Mouse (Mus musculus): Measurements from ENCODE around the gene Bmp8b.
"Not testable (repeated sequence)": the region's sequence is repeated elsewhere in the genome, so short reads cannot be mapped to it uniquely, and the experiment has no call there.

Gene Bmp8b

DNA sequence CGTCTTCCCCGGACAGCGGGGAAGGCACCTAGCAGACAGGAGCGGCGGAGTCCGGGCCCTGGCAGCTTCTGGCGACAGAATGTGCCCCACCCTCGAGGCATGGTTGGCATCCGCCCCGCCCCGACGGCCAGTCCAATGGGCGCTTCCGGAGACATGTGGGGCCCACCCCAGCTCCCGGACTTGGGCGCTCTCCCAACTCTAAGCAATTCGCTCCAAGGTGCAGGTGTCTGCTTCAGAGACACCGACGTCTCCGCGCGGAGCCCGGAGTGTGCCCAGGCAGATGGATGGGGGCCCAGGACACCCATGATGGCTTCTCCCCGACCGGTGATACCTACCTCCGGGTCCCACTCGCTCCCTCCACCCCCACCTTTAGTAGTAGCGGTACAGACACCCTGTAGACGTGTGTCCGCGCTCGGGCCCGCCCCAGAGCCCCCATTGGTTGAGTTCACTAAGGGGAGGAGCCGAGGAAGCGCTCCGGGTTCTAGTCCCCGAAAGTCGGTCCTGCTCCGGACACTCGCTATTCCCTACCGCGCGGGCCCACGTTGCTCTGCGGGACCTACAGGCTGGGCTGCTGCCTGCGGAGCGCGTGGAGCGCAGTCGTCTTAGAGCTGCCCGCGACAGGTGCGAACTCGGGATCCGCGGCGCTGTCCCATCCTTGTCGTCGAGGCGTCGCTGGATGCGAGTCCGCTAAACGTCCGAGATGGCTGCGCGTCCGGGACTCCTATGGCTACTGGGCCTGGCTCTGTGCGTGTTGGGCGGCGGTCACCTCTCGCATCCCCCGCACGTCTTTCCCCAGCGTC lies at the start of gene Bmp8b:
Bmp8b (plus strand) TSS at position 515 of the 800 bp plus-strand sequence.
- peak in 1 of 2 experiments; percentile 35 for DNase-seq (ENCODE audit: low spot score in 2 of 2)

DNA sequence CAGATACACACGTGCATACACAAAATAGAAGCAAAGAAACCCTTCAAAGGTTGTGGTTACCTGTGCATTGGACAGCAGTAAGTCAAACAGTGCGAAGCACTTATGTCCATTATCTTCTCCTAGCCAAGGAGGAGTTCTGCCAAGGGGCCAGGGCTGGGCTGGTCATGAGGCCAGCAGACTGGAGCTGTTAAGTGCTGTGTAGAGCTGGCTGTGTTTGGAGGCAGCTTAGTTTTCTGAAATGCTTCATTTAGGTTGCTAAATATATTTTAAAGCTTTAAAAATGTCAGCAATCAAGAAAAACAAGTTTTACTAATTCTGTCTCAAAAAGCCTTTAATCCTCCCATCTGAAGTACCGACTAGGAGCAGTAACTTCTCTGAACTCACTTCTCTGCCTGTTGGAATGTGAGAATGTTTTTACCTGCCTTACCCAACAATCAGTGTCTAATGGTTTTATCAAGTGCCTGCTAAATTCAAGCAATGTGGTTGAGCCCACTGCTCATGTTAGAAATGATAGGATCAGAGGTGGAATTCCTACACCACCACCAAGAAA lies 48.3 kb upstream of the Bmp8b start:
- DNase-seq (ENCODE audit: low spot score in 2 of 2) = no peak

DNA sequence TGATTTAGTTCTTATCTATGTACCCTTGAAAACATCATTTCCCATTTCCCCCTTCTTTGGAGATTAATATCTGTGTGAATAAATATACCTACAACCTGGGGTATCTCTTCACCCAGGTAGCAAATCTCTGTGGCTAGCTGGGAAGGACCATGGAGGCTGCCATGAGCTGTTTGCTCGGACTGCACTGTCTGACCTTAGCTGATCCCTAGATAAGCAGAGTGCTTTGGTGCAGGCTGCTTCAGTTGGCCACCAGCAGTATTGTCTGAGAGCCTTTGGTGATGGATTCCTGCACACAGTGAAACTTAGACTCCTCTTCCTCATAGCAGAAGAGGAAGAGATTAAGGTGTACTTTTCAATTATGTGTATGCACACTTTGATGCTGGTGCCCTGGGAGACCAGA lies 47.0 kb upstream of the Bmp8b start:
- no peak for DNase-seq (ENCODE audit: low spot score in 2 of 2)

DNA sequence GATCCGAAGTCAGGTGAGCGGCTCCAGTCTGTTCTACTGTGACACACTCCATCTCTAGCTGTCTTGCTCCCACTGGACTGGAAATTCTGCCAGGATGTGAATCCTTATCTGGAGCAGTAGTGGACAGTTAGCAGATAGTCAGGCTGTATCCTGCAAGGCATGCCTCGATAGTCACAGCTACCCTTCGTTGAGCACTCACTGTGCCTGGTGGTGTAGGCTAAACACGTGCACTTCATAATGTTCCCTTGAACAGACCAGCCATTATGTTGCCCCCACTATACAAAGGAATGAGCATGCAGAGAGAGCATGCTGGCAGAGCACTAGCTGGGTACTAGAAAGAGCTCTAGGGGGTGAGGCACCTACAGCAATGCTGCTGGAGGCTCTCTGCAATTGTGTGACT lies 43.2 kb upstream of the Bmp8b start:
- DNase-seq (ENCODE audit: low spot score in 2 of 2) = no peak

- DNase-seq (ENCODE audit: low spot score in 2 of 2) = no peak
These were observed 36.3 kb upstream of the Bmp8b start for GRCm38 (mm10) chr4:123068646-123069045.

- DNase-seq (ENCODE audit: low spot score in 2 of 2) = peak; percentile 53 to 80
These were observed 33.5 kb upstream of the Bmp8b start for GRCm38 (mm10) chr4:123071266-123071966.

- DNase-seq (ENCODE audit: low spot score in 2 of 2) = no peak
These were observed 28.0 kb upstream of the Bmp8b start for GRCm38 (mm10) chr4:123076928-123077327.

GRCm38 (mm10) chr4:123078231-123078630 lies 26.7 kb upstream of the Bmp8b start:
- DNase-seq (ENCODE audit: low spot score in 2 of 2) = no peak

DNA sequence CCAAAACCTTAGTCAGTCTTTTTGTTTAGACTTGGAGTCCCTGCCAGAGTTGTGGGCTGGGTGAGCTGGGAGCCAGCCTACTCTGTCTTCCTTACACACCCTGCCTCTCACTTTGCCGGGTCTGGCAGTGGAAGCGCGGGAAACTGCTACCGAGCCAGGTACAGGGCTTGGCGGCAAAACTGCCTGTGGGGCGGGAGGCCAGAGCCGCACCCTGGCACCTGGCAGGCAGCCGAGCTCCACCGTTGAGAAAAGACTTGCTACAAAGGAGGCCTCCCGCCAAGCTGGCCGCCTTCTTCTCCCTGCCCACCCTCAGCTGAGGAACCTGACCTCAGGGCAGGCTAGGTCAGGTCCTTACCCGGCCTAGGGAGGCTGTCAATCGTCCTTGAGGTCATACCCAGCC lies 24.2 kb upstream of the Bmp8b start:
- DNase-seq (ENCODE audit: low spot score in 2 of 2) = peak; percentile 73 to 84

- DNase-seq (ENCODE audit: low spot score in 2 of 2) = peak in 1 of 2 experiments; percentile 56
These were observed 22.4 kb upstream of the Bmp8b start for GRCm38 (mm10) chr4:123082283-123083163.

GRCm38 (mm10) chr4:123083323-123083902 lies 21.6 kb upstream of the Bmp8b start:
- no peak for DNase-seq (ENCODE audit: low spot score in 2 of 2)

GRCm38 (mm10) chr4:123085290-123085689 lies 19.7 kb upstream of the Bmp8b start:
- no peak for DNase-seq (ENCODE audit: low spot score in 2 of 2)

DNA sequence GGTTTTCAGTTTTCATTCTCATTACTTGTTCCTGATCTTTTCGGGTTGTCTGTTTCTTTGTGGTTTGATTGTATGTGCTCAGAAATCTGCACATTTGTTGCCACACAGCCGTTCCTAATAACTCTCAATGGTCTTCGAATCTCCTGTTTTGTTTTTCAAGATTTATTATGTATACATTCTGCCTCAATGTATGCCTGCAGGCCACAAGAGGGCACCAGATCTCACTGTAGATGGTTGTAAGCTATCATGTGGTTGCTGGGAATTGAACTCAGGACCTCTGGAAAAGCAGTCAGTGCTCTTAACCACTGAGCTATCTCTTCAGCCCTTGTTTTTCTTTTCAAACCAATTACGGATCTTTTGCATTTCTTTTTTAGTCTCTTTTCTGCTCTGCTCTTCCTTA lies 18.6 kb upstream of the Bmp8b start:
- no peak for DNase-seq (ENCODE audit: low spot score in 2 of 2)

GRCm38 (mm10) chr4:123092621-123093020 lies 12.3 kb upstream of the Bmp8b start:
- no peak for DNase-seq (ENCODE audit: low spot score in 2 of 2)

DNA sequence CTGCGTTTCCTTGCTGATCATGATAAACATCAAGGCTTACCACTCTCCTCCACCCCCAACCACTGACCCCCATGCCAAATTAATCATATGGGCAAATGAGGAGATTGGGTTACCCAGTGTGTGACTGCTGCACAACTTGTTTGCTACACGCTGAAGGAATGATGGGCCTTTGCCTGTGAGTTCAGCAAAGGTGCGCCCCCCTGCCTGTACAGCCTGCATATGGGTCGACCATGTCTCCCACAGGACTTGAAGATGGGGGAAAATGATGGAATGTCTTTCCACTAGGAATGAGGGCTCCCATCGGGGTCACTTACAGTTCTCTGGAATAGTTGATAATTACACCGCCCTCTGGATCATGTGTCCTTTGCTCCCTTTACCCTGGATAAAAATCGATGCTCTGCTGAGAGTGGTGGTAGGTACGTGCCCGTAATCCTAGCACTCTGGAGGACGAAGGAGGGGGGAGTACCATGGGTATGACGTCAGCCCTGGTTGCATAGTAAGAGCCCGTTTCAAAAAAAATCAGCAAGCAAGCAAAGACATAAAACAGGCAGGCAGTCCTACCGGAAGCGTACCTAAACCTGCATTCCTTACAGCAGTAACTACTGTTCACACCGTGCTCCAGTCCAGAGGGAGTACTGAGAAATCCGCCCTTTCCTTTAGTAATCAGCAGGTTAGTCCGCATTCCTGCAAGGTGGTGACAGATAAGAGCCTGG lies 11.7 kb upstream of the Bmp8b start:
- DNase-seq (ENCODE audit: low spot score in 2 of 2) = peak in 1 of 2 experiments; percentile 34

- DNase-seq (ENCODE audit: low spot score in 2 of 2) = no peak
These were observed 11.1 kb upstream of the Bmp8b start for GRCm38 (mm10) chr4:123093869-123094268.

GRCm38 (mm10) chr4:123105451-123105790 lies 456 bp downstream of the Bmp8b start:
- DNase-seq (ENCODE audit: low spot score in 2 of 2) = no peak

- not testable (repeated sequence) for DNase-seq (ENCODE audit: low spot score in 2 of 2)
These were observed 964 bp downstream of the Bmp8b start for GRCm38 (mm10) chr4:123105929-123106328.

DNA sequence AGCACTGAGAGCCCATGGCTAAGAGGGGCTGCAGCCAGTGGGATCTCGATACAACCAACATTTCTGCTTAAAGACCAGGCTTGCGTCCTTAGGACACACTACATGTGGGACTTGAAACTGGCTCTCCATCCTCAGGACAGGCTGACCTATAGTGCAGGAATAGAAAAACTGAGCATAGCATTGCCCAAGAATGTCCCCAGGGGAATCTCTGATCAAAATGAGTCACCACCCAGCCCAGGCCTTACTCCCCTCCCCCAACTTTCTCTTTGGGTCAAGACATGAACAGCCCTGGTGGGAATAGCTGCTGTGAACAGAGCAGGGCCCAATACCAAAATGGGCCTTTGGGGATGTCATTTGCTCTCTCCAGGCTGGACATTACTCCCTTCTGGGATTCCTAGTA lies 1.9 kb downstream of the Bmp8b start:
- no peak for DNase-seq (ENCODE audit: low spot score in 2 of 2)

GRCm38 (mm10) chr4:123108056-123108455 lies 3.1 kb downstream of the Bmp8b start:
- DNase-seq (ENCODE audit: low spot score in 2 of 2) = no peak

DNA sequence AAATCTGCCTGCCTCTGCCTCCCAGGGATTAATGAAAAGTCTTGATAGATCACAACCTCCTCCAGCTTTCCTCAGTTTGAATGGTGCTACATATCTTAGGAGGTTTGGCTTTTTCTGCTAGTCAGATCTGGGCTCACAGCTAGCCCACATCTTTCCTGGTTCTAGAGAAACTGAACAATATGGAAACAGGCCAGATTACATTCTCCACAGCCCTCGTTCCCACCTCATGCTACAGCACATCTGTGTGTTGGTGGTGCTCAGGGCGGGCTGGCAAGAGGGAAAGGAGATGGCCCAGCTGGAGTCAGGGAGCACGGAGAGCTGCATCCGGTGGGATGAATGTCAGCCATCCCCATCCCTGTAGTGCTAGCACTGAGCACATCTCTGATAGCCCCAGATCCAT lies 5.8 kb downstream of the Bmp8b start:
- no peak for DNase-seq (ENCODE audit: low spot score in 2 of 2)

All from urinary bladder, adult 18-20 months (tissue).